Comparison of ENCODE assay signal across 8 mouse cellular contexts in the genomic region with DNA sequence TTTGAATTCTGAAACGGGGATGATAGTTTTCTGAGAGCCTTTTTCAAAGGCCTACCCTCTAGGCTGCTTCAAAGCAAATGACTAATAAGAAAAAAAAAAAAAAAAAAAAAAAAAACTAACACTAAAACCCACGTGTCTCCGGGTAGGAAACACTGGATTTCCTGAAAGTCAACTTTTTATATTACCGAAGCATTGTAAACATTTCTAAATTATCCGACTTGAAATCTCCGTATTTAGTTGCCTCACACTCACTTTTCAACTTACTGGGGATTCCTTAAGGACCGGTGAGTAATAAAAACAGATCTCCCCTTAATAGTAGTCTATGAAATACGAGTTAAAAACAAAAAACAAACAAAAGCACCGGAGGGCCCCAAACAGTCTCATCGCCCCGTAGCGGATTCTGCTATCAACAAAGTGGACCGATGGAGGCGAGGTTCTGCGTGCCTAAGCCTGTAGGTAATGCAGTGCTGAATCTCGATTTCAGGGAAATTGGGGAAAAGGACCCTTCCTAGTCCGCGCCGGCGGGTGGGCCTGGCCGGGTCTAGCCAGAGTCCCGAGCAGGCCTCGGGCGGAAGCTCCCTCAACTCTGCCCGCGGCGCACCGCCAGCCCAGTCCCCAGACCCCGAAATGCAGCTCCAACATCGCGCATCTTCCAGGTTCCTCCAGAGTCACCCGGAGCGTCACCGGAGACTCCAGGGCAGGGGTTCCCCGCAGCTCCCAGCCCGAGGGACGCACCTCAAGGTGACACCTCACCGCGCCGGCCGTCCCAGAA. TPM values are rescaled to one million over a fixed set of nuclear protein-coding genes. Genes with fewer than 3 reads are reported as not detected.
DNase-seq lines count a peak whose midpoint lies in the region; ATAC-seq and TF ChIP-seq lines count a peak whose summit lies in the region.

No protein-coding gene starts in this region.

- H3K79me2 ChIP-seq in heart, adult 2 months (replicated peaks; ENCODE audit: control insufficient read depth, insufficient read depth, low read length), result 0 out of 2 replicates have a peak, but pooled peaks cover 1% of the 10 kb centered on the region

- no peak for TF ChIP-seq POLR2A in heart, adult 2 months (IDR thresholded peaks at IDR 0.05; ENCODE audit: insufficient read depth, low read depth, low read length)
- TF ChIP-seq POLR2A in limb, embryonic 14.5 days (IDR thresholded peaks at IDR 0.05; ENCODE audit: borderline replicate concordance, extremely low read depth, insufficient read depth, insufficient read length), result no peak

- H3K4me3 ChIP-seq in heart, adult 2 months, result peak overlapping the region; percentile 82
- H3K4me3 ChIP-seq in limb, embryonic 14.5 days (replicated peaks; ENCODE audit: low read length), result peak overlapping the region; percentile 92
- peak overlapping the region; percentile 96 for H3K4me3 ChIP-seq in midbrain, embryonic 16.5 days (ENCODE audit: low read depth, low read length)

- peaks cover 5% of the 10 kb centered on the region for H3K36me3 ChIP-seq in heart, adult 2 months (ENCODE audit: control insufficient read depth, insufficient read depth, low read length)
- H3K36me3 ChIP-seq in limb, embryonic 14.5 days (ENCODE audit: control insufficient read depth, insufficient read depth, low read length), result no peaks in the 10 kb centered on the region
- no peaks in the 10 kb centered on the region for H3K36me3 ChIP-seq in midbrain, embryonic 16.5 days (ENCODE audit: control insufficient read depth, insufficient read depth, low read length)

- 1% methylated on average over 40 of the region's 41 CpGs for whole genome bisulfite sequencing in heart, adult 2 months
- 2% methylated on average over 27 of the region's 41 CpGs for WGBS in limb, embryonic 14.5 days
- under 1% methylated on average over 41 of the region's 41 CpGs for WGBS in midbrain, embryonic 16.5 days

- peak in 1 of 2 experiments; percentile 76 for DNase-seq in heart, adult 2 months
- no peak for DNase-seq in heart, postnatal 25 days (ENCODE audit: low spot score)
- DNase-seq in embryo, embryonic 10.5 days (ENCODE audit: low spot score), result peak; percentile 75
- peak; percentile 2 to 7 for DNase-seq in heart, postnatal 10 days
- DNase-seq in limb, embryonic 14.5 days (ENCODE audit: low spot score), result peak; percentile 50
- no peak for DNase-seq in B cell, adult 2 months

- TF ChIP-seq CTCF in heart, adult 2 months (IDR thresholded peaks at IDR 0.05), result no peak

- no peaks in the 10 kb centered on the region for H3K27me3 ChIP-seq in heart, adult 2 months (ENCODE audit: control insufficient read depth, insufficient read depth, low read length)
- H3K27me3 ChIP-seq in limb, embryonic 14.5 days (ENCODE audit: control insufficient read depth, insufficient read depth, low read length), result no peaks in the 10 kb centered on the region
- H3K27me3 ChIP-seq in midbrain, embryonic 16.5 days (ENCODE audit: control insufficient read depth, insufficient read depth, low read depth, low read length), result no peaks in the 10 kb centered on the region

- TF ChIP-seq EP300 in heart, adult 2 months (IDR thresholded peaks at IDR 0.05; ENCODE audit: insufficient read depth, low read depth, low read length), result no peak

- H3K9me3 ChIP-seq in limb, embryonic 14.5 days (ENCODE audit: control insufficient read depth, low read length), result no peaks in the 10 kb centered on the region
- H3K9me3 ChIP-seq in midbrain, embryonic 16.5 days (replicated peaks; ENCODE audit: control insufficient read depth, low read length, poor library complexity, severe bottlenecking), result no peaks in the 10 kb centered on the region

- peak overlapping the region; percentile 67 for H3K4me2 ChIP-seq in limb, embryonic 14.5 days (replicated peaks; ENCODE audit: low read depth, low read length, severe bottlenecking)
- peak overlapping the region; percentile 75 for H3K4me2 ChIP-seq in midbrain, embryonic 16.5 days (ENCODE audit: low read length)

- intact Hi-C loops in heart, adult 2 months (cut with DNase I), result loop anchor here (5.0 to 10.0 kb wide), 3 partner anchors 187 to 609 kb away; partner anchors contain the start of genes Catspere2, Desi2 and Efcab2
- intact Hi-C loops in heart, postnatal 25 days (cut with DNase I), result loop anchor here (5.0 to 10.0 kb wide), 2 partner anchors 353 to 389 kb away; partner anchors contain the start of genes Desi2 and Zbtb18
- intact Hi-C loops in heart, postnatal 10 days (cut with DNase I), result loop anchor here (5.0 kb wide), 1 partner anchor 187 kb away; the partner anchor contains the start of gene Catspere2

- peak overlapping the region; percentile 83 for H3K27ac ChIP-seq in heart, adult 2 months
- H3K27ac ChIP-seq in limb, embryonic 14.5 days (replicated peaks; ENCODE audit: low read depth, low read length), result peak overlapping the region; percentile 91
- peak overlapping the region; percentile 90 for H3K27ac ChIP-seq in midbrain, embryonic 16.5 days (ENCODE audit: low read length)

- ATAC-seq in CD4-positive, CD25-positive, alpha-beta regulatory T cell, adult 4 months, result peak; percentile 14
- peak; percentile 7 for ATAC-seq in limb, embryonic 14.5 days (ENCODE audit: low FRiP score, low read depth)
- peak; percentile 59 for ATAC-seq in midbrain, embryonic 16.5 days

- H3K4me1 ChIP-seq in heart, adult 2 months (ENCODE audit: control insufficient read depth, insufficient read depth, low read length), result peaks cover 6% of the 10 kb centered on the region
- H3K4me1 ChIP-seq in limb, embryonic 14.5 days (ENCODE audit: control insufficient read depth, insufficient read depth, low read length), result peaks cover 7% of the 10 kb centered on the region
- H3K4me1 ChIP-seq in midbrain, embryonic 16.5 days (ENCODE audit: control insufficient read depth, insufficient read depth, low read length), result peaks cover 10% of the 10 kb centered on the region

- peak overlapping the region; percentile 82 for H3K9ac ChIP-seq in heart, adult 2 months (ENCODE audit: low read depth, low read length)
- H3K9ac ChIP-seq in limb, embryonic 14.5 days (ENCODE audit: low read depth, low read length, severe bottlenecking), result peak overlapping the region; percentile 85
- peak overlapping the region; percentile 91 for H3K9ac ChIP-seq in midbrain, embryonic 16.5 days (ENCODE audit: low read depth, low read length)

RNA-seq across cellular contexts. Expression of gene Adss, which starts 0.7 kb away (rescaled TPM):
- total RNA-seq in heart, adult 2 months (2021), result 1 to 10 TPM; 6.6 to 7.8 TPM
- polyA plus RNA-seq in heart, adult 2 months (2012; rRNA removed), result 4.3 and 6.6 TPM in 2 replicates
- 1 to 10 TPM; 9.3 to 9.9 TPM for total RNA-seq in heart, postnatal 25 days (2021)
- 10 to 100 TPM; 44.5 to 54.9 TPM for polyA plus RNA-seq in CD4-positive, CD25-positive, alpha-beta regulatory T cell, adult 4 months (2017; shearing (Covaris generic))
- 10 to 100 TPM; 20.3 to 20.4 TPM for total RNA-seq in heart, postnatal 10 days (2021)
- polyA plus RNA-seq in limb, embryonic 14.5 days (2012; rRNA removed), result 36.9 and 40.0 TPM in 2 replicates
- polyA plus RNA-seq in limb, embryonic 14.5 days (2014; fragmentation: Nextera tagmentation; extraction: Ambion mirVana), result 50.1 and 55.8 TPM in 2 replicates
- polyA plus RNA-seq in midbrain, embryonic 16.5 days (2015; fragmentation: Nextera tagmentation; extraction: Ambion mirVana), result 54.7 and 54.8 TPM in 2 replicates

Comparison
In these comparisons a context has a peak if more than half of its experiments do, and no peak if none do; other contexts are left out.
1. DNase-seq: peak in embryo, embryonic 10.5 days (single experiment), heart, postnatal 10 days (2 of 2) and limb, embryonic 14.5 days (single experiment); none in heart, postnatal 25 days (single experiment) and B cell, adult 2 months (0 of 2).
2. ATAC-seq: peak in every context shown above with its lines; median percentile 59 in midbrain, embryonic 16.5 days; 14 in CD4-positive, CD25-positive, alpha-beta regulatory T cell, adult 4 months; 7 in limb, embryonic 14.5 days.
3. Peak in every context shown above with its lines, with median percentiles within 50 percentile points of each other: H3K27ac ChIP-seq, H3K4me3 ChIP-seq and H3K9ac ChIP-seq.